Mouse (Mus musculus) thymus, postnatal 0 days (tissue): ENCODE results near the gene Fgfr2. TPM values are rescaled to one million over a fixed set of nuclear protein-coding genes. Genes with fewer than 3 reads are reported as not detected.
A peak's percentile ranks its signal among the peaks of the same experiment; 100 is the strongest.

Experiments used
- DNase-seq: peaks from one replicate; pipeline ENCODE4 v3.0.0-alpha.2; 2015; ENCODE audit warnings: low spot score
- polyA plus RNA-seq: library from polyadenylated mRNA; unstranded; fragments of >200 nt; fragmentation: Nextera tagmentation; extraction: Ambion mirVana; gene quantifications from 2 replicates; pipeline ENCODE4 v1.2.1, GENCODE M21; 2015

The Fgfr2 gene
- polyA plus RNA-seq, 1 experiment from 2014 or later: 23.6 TPM

GRCm38 (mm10) chr7:131609677-131610076 lies 1513.5 kb downstream of the Fgfr2 start:
- DNase-seq: no peak

- no peak for DNase-seq
These were observed 1515.1 kb downstream of the Fgfr2 start for GRCm38 (mm10) chr7:131608049-131608448.

GRCm38 (mm10) chr7:131605481-131605880 lies 1517.7 kb downstream of the Fgfr2 start:
- no peak for DNase-seq

- no peak for DNase-seq
These were observed 1518.2 kb downstream of the Fgfr2 start for GRCm38 (mm10) chr7:131604946-131605345.

- DNase-seq: no peak
These were observed 1520.0 kb downstream of the Fgfr2 start for GRCm38 (mm10) chr7:131603186-131603585.

GRCm38 (mm10) chr7:131602106-131602505 lies 1521.0 kb downstream of the Fgfr2 start:
- DNase-seq: no peak

GRCm38 (mm10) chr7:131598483-131598824 lies 1524.7 kb downstream of the Fgfr2 start:
- DNase-seq: no peak

- no peak for DNase-seq
These were observed 1525.2 kb downstream of the Fgfr2 start for GRCm38 (mm10) chr7:131597779-131598482.

- no peak for DNase-seq
These were observed 1537.6 kb downstream of the Fgfr2 start for GRCm38 (mm10) chr7:131585551-131585950.

GRCm38 (mm10) chr7:131582178-131582577 lies 1541.0 kb downstream of the Fgfr2 start:
- no peak for DNase-seq

- DNase-seq: no peak
These were observed 1547.9 kb downstream of the Fgfr2 start for GRCm38 (mm10) chr7:131575246-131575645.

GRCm38 (mm10) chr7:131560697-131561042 lies 1562.5 kb downstream of the Fgfr2 start:
- no peak for DNase-seq

- peak; percentile 96 for DNase-seq
These were observed 1563.0 kb downstream of the Fgfr2 start, which contains the start of gene Bub3 for GRCm38 (mm10) chr7:131559986-131560696. Gene Bub3, plus strand, starts transcription at chr7:131560222.

GRCm38 (mm10) chr7:131557751-131558150 lies 1565.4 kb downstream of the Fgfr2 start:
- no peak for DNase-seq

- DNase-seq: no peak
These were observed 1566.4 kb downstream of the Fgfr2 start for GRCm38 (mm10) chr7:131556541-131557271.

- DNase-seq: no peak
These were observed 1567.0 kb downstream of the Fgfr2 start for GRCm38 (mm10) chr7:131556116-131556515.

GRCm38 (mm10) chr7:131555301-131556081 lies 1567.7 kb downstream of the Fgfr2 start:
- no peak for DNase-seq

GRCm38 (mm10) chr7:131554341-131555180 lies 1568.6 kb downstream of the Fgfr2 start:
- DNase-seq: no peak

GRCm38 (mm10) chr7:131553771-131554175 lies 1569.4 kb downstream of the Fgfr2 start:
- peak; percentile 44 for DNase-seq

- DNase-seq: no peak
These were observed 1570.4 kb downstream of the Fgfr2 start for GRCm38 (mm10) chr7:131552781-131553180.
